Mouse (Mus musculus) retina, postnatal 7 days (tissue): ENCODE data around the gene 4930442H23Rik.
"Not testable (repeated sequence)": the region's sequence is repeated elsewhere in the genome, so short reads cannot be mapped to it uniquely, and the experiment has no call there.

Source experiments
- DNase-seq: peaks from one replicate; pipeline ENCODE4 v3.0.0-alpha.2; 2012; ENCODE audit warnings: low read depth, low spot score

4930442H23Rik gene

DNA sequence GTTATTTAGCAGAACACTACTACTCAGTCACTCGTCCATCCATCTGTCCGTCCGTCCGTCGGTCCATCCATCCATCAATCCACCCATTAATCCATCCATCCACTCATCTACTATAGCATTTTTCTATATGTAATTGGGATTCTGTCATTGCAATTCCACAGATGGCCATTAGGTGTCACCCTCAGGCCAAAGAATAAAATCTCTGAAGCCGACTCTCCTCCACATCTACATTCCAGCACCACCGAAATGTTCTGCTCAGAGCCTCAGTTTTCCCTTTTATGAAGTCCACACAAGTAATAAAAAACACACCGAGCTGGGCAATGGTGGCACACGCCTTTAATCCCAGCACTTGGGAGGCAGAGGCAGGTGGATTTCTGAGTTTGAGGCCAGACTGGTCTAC lies 14.6 kb upstream of the 4930442H23Rik start:
- DNase-seq: peak; percentile 69

DNA sequence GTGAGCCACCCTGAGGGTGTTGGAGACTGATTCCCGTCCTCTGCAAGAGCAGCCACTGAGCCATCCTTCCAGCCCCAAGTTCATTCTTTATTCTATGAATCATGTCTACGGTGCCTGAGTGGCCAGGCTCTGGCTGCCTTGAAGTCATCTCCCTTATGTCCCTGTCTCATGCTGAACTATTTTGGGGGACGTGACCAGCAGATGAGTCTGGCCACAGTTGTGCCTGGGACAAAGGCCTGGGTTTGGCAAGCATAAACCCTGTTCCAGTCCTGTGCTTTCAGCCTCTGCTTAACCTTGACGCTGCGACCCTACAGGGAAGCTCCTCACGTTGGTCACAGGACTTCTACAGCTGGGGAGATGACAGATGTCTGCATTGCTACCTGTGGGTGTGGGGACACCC lies 13.7 kb upstream of the 4930442H23Rik start:
- no peak for DNase-seq

DNA sequence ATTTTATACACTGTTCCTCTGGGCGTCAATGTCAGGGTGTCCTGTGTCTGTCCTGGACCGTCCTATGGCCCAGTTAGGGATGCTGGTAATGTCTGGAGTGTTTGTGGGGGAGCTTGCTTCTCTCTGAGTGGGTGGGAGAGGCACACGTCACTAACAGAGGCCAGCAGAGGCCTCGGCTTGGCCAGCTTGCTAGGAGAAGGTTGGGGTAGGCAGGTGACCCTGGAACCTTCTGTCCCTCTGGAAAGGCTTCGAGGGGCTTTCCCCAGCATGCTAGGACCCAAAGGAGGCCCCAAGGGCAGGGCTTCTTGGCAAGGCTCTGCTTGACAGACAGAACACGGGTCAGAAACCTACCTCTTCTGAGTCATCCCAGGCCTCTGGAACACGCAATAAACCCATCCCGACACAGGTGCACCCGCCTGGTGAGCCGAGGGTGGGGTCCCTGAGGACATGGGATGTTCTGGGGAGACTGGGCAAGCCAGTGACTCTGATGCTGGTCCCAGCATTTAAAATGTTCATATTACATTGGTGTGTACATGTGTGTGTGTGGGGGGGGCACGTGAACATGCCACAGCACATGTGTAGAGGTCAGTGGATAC lies 12.9 kb upstream of the 4930442H23Rik start:
- no peak for DNase-seq

DNA sequence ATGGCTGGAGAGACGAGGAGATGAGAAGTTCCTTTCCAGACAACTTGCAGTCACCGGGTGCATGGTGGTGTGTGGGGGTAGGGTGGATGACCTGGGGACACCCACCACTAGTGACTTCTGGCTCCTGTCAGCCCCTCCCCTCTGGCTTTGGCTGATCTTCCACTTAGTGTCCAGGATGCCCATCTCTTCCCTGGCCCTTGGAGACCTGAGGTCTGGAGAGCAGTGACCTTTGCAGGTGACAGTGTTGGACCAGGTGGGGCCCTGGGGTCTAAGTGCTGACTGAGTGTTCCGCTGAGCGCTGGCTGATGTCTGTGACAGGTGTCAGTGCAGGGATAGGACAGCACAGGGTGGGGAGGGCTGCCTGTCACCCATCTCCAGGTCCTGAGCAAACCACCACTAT lies 11.7 kb upstream of the 4930442H23Rik start:
- DNase-seq: no peak

DNA sequence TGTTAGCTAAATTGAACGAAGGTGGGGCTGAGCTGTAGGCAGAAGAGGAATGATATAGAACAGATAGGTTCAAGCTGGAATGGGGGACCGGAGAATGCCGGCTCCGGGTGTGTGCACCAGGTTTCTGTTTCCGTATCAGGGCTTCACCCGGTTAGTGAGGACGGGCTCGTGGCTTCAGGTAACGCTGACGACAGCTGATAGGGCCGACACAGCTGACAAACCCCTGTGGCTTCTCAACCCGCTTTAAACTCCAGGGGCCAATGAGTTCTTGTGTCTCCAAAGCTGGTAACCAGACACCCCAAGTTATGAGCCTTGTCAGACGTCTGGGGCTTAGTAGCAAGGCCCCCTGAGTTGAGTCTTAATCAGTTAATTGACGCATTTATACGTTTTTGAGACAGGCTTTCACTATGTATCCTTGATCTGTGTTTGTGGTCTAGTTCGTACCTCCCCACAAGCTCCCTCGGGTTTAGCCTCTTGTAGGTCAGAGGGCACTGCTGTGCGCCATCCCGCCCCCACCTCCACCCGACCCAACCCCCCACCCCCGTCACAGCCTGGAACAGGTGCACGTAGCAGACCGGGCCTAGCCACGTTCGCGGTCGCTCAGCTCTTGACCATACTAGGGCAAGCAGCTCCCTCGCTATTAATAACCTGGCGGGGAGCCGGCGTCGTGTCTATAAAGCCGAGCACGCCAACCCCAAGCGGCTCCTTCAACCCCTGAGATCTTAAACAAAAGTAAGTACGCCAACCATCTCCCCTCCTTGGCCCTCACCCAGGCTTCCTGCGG lies 10.5 kb upstream of the 4930442H23Rik start:
- DNase-seq: no peak

DNA sequence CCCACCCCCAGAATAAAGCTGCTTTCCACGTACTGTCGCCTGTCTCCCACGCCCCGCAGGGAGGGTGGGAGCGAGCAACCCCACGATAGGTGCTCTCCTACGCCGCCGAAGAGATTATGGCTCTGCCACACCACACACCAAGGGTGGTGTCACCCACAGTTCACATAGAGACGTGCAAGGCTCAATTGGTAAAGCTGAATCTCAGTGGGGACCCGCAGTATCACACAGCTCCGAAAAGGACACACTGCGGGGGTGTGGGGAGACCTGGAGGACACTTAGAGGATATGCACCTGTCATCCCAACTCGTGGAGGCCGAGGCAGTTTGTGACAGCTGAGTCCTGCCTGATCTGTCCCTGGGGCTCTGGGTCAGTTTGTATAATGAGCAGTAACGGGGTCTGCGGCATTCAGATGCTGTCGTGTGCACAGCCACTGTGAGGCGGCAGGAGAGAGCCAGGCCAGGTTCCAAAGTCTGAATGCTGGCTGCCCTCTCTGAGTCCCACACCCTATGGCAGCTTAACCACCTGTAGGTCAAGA lies 9.4 kb upstream of the 4930442H23Rik start:
- DNase-seq: no peak

DNA sequence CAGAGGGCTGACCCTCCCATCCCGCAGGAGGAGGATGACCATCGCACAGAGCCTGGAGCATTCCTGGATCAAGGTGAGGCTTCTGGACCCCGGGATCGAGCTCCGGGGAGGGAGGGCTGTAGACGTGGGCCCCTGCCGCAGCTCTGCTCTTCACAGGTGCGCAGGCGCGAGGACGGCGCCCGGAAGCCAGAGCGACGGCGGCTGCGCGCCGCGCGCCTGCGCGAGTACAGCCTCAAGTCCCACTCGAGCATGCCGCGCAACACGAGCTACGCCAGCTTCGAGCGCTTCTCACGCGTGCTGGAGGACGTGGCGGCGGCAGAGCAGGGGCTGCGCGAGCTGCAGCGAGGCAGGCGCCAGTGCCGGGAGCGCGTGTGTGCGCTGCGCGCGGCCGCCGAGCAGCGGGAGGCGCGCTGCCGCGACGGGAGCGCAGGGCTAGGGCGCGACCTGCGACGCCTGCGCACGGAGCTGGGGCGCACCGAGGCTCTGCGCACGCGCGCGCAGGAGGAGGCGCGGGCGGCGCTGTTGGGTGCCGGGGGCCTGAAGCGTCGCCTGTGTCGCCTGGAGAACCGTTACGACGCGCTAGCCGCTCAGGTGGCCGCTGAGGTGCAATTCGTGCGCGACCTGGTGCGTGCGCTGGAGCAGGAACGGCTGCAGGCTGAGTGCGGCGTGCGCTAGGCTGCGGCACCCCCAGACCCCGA lies 8.8 kb upstream of the 4930442H23Rik start:
- DNase-seq: peak; percentile 81

DNA sequence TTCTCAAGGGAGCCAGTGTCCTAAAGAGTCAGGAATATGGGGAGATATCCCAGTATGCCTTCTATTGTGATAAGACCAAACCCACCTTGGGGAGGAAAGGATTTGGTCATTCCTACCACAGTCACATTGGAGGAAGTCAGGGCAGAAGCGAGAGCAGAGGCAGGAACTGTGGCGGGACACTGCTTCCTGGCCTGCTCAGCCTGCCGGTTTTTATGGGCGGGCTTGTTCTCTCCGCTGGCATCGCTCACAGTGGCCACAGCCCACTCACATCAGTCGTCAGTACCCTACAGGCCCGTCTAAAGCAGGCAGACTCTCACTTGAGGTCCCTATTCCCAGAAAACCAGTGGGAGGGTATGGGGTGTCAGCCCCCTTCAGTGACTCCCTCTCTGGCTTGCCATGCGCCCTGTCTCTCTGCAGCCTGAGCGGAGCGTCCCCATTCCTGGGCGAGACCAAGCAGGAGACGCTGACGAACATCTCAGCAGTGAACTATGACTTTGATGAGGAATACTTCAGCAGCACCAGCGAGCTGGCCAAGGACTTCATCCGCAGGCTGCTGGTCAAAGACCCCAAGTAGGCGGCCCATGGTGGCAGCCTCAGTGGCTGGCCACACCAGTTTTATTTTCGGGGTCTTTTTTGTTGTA lies 7.8 kb upstream of the 4930442H23Rik start:
- no peak for DNase-seq

DNA sequence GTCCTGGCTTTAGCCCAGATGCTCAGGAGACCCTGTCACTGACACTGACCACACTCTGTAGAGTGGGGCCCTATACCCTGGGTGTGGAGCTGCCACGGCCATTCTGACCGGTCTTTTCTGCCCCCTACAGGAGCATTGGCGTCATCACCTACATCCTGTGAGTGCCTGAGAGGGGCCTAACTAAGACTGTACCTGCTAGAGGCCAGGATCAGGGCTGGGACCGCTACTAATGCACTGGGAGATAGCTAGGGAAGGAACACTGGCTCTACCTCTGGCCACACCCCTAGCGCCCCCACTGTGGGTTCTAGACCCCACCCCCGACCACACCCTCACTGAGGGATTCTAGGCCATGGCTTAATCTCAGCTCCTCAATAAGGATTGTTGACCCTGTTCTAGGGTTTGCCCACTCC lies 7.3 kb upstream of the 4930442H23Rik start:
- no peak for DNase-seq

DNA sequence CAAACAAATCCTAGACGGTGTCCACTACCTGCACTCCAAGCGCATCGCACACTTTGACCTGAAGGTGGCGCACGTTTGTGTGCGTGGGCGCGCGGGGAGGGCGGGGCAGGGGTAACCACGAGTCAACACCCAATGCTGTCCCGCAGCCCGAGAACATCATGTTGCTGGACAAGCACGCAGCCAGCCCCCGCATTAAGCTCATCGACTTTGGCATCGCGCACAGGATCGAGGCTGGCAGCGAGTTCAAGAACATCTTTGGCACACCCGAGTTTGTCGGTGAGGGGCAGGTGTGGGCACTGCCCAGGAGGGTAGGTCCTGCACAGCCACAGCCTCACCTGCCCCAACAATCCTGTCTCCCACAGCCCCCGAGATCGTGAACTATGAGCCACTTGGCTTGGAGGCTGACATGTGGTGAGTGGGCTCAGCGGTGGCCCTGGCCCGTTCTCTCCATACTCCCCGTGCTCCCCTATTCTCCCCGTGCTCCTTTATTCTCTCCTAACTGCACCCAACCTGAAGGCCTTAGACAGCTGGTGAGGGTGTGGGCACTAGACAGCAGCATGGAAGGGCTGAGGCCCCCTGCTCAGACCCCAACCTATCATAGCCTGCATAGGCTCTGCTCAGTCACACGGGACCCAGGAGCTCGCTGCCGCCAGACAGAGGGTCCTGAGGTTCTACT lies 6.7 kb upstream of the 4930442H23Rik start:
- no peak for DNase-seq

DNA sequence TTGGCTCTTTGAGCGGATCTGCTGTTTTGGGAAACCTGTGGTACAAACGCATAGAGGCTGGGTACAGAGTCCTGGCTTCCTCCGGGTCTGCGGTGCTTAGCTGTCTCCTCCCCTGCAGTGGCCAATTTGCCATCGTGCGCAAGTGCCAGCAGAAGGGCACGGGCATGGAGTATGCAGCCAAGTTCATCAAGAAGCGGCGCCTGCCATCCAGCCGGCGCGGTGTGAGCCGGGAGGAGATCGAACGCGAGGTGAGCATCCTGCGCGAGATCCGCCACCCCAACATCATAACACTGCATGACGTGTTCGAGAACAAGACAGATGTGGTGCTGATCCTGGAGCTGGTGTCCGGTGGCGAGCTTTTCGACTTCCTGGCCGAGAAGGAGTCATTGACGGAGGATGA lies 6.2 kb upstream of the 4930442H23Rik start:
- no peak for DNase-seq

DNA sequence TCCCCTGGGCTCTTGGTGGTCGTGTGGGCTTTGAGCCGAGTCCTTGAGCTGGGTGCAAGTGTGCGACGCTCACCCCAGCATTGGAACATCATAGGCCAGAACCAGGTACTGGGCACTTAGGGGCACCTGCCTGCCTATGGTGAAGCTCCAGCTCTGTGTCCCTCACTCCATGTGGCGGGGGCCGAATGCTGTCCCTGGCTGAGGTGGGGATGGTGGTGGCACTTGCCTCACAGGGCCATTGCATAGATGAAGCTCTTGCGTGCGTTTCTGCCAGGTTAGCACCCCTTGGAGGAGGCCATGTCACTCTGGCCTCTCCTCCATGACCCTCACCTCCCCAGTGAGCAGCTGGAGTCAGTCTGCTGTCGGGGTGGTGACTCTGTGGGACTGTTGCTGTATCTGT lies 3.5 kb upstream of the 4930442H23Rik start:
- DNase-seq: no peak

DNA sequence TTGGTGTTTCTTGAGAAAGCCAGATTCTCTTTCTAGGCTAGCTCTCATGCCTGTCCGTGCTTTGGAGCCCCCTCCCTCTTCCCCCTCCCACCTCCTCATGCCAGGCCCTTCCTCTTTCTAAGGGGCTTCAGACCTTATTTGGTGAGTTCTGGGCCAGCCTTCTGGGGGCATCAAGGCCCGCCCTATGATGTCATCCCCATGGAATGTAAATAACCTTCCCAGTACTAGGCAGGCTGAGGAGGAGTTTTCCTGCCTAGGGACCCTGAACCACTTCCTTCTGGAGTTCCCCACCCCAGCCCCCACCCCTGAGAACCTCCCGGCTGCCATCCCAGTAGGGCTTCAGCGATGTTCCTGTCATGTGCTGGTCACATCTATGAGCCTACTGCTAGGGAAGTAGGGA lies 1.1 kb upstream of the 4930442H23Rik start:
- no peak for DNase-seq

DNA sequence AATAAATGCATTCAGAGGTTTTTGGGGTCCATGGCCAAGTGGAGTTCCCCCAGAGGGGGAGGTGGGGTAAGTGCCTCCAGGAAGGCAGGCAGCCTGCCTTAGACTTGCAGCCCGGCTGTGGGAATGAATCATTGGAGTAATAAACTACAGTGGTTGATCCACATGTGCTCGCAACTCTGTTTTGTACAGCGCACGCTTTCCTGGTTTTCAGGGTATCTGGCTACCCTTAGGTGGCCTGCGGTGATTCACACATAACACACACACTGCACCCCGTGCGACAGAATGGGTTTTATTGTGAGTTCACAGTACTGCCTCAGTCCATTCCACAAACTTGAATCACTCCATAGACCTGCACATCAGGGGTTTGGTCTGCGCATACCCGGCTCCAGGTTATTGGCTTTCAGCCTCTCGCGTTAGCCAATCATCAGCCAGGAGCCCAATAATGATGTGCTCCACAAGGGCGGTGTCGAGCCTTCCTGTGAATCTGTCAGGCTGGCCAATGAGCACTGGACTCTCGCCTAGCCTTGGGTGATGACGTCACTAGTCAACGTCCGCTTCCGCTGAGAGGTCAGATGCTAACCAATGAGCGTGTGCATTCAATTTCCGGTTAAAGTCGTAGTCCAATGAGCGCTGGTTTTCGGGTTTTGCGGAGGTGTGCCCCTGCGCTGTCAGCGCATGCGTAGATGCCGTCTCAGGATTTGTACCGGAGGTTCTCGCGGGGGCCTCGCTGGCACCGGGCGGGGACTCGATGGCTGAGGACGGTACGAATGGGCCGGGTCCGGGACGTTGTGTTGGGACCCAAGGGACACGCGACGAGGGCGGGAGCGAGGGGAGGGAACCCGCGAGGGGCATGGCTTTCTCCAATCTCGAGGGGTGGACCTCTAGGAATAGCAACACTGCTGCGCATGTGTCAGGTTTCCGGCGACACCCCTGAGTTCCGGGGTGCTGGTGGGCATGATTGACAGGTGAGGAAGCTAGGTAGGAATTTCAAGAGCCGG lies 1.0 kb downstream of the 4930442H23Rik start, which contains the start of gene Dapk3:
Dapk3 (plus strand) TSS at position 670 of the 998 bp plus-strand sequence.
- peak; percentile 99 for DNase-seq

DNA sequence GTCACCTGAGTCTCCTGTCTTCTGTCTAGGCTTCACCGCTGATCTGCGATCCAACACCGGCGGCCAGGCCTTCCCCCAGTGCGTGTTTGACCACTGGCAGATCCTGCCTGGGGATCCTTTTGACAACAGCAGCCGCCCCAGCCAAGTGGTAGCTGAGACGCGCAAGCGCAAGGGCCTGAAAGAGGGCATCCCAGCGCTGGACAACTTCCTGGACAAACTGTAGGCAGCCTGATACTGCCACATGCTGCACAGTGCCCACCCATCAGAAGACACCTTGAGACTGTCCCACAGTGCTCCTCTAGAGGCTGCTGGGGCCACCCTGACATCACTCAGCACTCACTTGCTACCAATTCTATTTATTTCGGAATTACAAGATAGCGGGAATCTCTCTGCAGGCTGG lies 1.8 kb downstream of the 4930442H23Rik start:
- not testable (repeated sequence) for DNase-seq

DNA sequence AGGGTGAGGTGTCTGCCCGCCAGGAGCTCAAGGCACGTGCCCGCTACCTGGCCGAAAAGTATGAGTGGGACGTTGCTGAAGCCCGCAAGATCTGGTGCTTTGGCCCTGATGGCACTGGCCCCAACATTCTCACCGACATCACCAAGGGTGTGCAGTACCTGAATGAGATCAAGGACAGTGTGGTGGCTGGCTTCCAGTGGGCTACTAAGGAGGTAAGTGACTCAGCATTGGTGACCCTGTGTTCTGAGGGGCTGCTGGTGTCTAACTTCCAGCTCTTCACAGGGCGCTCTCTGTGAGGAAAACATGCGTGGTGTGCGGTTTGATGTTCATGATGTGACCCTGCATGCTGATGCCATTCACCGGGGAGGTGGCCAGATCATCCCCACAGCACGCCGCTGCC lies 2.7 kb downstream of the 4930442H23Rik start:
- DNase-seq: no peak

DNA sequence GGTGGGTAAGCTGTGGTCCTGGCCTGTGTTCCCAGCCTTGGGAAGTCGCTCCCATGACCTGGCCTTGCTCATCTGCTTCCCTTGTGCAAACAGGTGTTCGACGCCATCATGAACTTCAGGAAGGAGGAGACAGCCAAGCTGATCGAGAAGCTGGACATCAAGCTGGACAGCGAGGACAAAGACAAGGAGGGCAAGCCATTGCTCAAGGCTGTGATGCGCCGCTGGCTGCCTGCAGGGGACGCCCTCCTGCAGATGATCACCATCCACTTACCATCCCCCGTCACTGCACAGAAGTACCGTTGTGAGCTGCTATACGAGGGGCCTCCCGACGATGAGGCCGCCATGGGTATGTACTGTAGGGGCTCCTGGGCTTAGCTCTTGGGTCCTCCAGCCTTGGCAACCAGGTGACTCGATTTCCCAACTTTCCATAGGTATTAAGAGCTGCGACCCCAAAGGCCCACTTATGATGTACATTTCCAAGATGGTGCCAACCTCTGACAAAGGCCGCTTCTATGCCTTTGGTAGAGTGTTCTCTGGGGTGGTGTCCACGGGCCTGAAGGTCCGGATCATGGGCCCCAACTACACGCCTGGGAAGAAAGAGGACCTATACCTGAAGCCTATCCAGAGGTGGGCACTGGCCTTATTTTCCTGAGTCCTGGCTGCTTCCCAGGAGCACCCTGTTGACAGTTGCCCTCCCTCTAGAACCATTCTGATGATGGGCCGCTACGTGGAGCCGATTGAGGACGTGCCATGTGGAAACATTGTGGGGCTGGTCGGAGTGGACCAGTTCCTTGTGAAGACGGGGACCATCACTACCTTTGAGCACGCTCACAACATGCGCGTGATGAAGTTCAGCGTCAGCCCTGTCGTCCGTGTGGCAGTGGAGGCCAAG lies 4.0 kb downstream of the 4930442H23Rik start:
- DNase-seq: no peak

DNA sequence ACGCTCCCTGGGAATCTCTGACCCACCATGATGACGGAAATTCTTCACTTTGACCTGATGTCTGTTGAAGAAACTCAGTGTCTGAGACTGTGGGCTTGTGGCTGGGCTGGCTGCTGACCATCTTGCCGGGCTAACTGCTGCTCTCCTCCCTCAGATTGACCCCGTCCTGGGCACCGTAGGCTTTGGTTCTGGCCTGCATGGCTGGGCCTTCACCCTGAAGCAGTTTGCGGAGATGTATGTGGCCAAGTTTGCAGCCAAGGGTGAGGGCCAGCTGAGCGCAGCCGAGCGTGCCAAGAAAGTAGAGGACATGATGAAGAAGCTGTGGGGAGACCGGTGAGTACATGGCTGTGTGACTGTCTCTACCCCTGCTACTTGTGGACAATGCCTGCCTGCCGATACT lies 4.7 kb downstream of the 4930442H23Rik start:
- no peak for DNase-seq
